Mouse (Mus musculus) heart, embryonic 16.5 days (tissue): ENCODE data around the gene Gm49391. TPM values are rescaled to one million over a fixed set of nuclear protein-coding genes. Genes with fewer than 3 reads are reported as not detected.
A peak's percentile ranks its signal among the peaks of the same experiment; 100 is the strongest.
"Not testable (repeated sequence)": the region's sequence is repeated elsewhere in the genome, so short reads cannot be mapped to it uniquely, and the experiment has no call there.

Experiments used
- ATAC-seq: fragments of 200-750 bp; cut with Nextera tagmentation; replicated peaks from 2 replicates; pipeline ENCODE4 v1.8.0; 2017; ENCODE audit warnings: moderate number of reproducible peaks; ENCODE audit not compliant: insufficient read depth, low FRiP score; ENCODE audit errors: extremely low read depth
- H3K27ac ChIP-seq: fragments of 300-500 bp; sonication (generic); 2 replicates; pipeline ENCODE4 v1.5.1; 2014; ENCODE audit warnings: mild to moderate bottlenecking, low read length, control low read depth, moderate library complexity
- H3K27me3 ChIP-seq: fragments of 300-500 bp; sonication (generic); 2 replicates; pipeline ENCODE4 v1.6.1; 2014; ENCODE audit warnings: low read length, mixed read lengths; ENCODE audit not compliant: control insufficient read depth, insufficient read depth
- H3K36me3 ChIP-seq: fragments of 300-500 bp; sonication (generic); 2 replicates; pipeline ENCODE4 v1.6.1; 2014; ENCODE audit not compliant: control insufficient read depth, insufficient read depth
- H3K4me1 ChIP-seq: fragments of 300-500 bp; sonication (generic); 2 replicates; pipeline ENCODE4 v1.6.1; 2014; ENCODE audit warnings: low read length, mixed read lengths; ENCODE audit not compliant: control insufficient read depth, insufficient read depth
- H3K4me2 ChIP-seq: fragments of 300-500 bp; sonication (generic); 2 replicates; pipeline ENCODE4 v1.6.1; 2014; ENCODE audit warnings: low read depth, mild to moderate bottlenecking, control low read depth, low read length
- H3K4me3 ChIP-seq: fragments of 300-500 bp; sonication (generic); 2 replicates; pipeline ENCODE4 v1.5.1; 2014; ENCODE audit warnings: mild to moderate bottlenecking, control low read depth, low read length
- H3K9ac ChIP-seq: fragments of 300-500 bp; sonication (generic); 2 replicates; pipeline ENCODE4 v1.6.1; 2014; ENCODE audit warnings: low read length, control low read depth
- H3K9me3 ChIP-seq: fragments of 300-500 bp; sonication (generic); replicated peaks from 2 replicates; pipeline ENCODE4 v1.6.1; 2016; ENCODE audit warnings: low read length; ENCODE audit not compliant: control insufficient read depth
- WGBS: fragments of 180-500 bp; shearing (Covaris S2); extraction: QIAGEN DNeasy Blood & Tissue Kit; methylation state at CpG from one replicate; pipeline ENCODE4 v1.1.7; 2014; 5-methylcytosine and 5-hydroxymethylcytosine counted together
- polyA plus RNA-seq: library from polyadenylated mRNA; unstranded; fragments of >200 nt; fragmentation: Nextera tagmentation; extraction: Ambion mirVana; gene quantifications from 2 replicates; pipeline ENCODE4 v1.2.1, GENCODE M21; 2015

Gene Gm49391
- polyA plus RNA-seq, result 2.7 and 3.3 TPM in 2 replicates

DNA sequence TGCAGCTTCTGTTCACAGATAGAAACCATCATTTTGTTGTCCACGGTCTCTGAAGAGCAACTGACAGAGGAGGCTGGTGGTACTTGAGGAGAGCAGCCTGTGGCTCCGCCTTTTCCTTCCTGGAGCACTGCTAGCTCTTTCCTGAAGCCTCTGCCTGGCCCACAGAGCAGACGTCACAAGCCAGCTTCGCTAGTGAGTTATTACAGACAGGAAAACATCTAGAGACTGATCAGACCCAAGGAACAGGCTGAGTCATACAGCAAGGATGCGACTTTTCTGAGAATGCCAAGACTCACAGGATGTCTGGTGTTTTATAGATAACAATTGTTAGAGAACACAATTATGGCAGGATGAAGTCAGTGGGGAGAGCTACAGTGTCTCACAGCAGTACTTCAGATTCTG, at the start of gene Gm49391, which contains the start of gene Ctla2a:
Gene Gm49391 (minus strand): TSS at position 72 of the 402 bp plus-strand sequence.
Gene Ctla2a (minus strand): TSS at position 126 of the 402 bp plus-strand sequence.
- Histone ChIP-seq H3K4me1 (no peaks in the 10 kb centered on the region), H3K36me3 (no peaks in the 10 kb centered on the region), H3K4me2 (no peak within 1 kb of the TSS), H3K9ac (no peak within 1 kb of the TSS), H3K27ac (peak within 1 kb of the TSS; percentile 69), H3K27me3 (no peaks in the 10 kb centered on the region), H3K9me3 (no peaks in the 10 kb centered on the region), H3K4me3 (no peak within 1 kb of the TSS)
- peak; percentile 96 for ATAC-seq
- WGBS, result 31% methylated on average over 5 of the region's 5 CpGs

DNA sequence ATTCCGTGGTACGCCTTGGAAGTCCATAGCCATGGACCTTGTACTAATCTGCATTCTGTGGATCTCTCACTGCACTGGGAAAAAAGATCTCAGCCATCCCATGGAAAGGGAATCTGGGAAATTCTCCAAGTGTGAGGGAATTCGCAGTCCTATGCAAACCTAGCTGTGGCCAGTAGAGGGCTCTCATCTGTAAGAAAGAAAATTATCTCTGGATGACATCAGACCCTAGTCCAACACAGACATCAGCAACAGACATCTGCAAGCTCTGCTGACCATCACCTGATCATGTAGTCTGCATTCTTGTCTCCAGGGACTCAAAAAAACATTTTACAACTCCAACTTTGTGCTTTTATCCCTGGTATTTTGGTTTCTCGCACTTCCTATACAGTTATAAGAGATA, 35.9 kb upstream of the Gm49391 start:
- WGBS, result 74% methylated on average over 4 of the region's 4 CpGs
- H3K36me3 ChIP-seq, H3K9ac ChIP-seq, H3K27me3 ChIP-seq, H3K4me3 ChIP-seq, ATAC-seq, H3K27ac ChIP-seq, H3K4me2 ChIP-seq, H3K9me3 ChIP-seq, H3K4me1 ChIP-seq: not testable (repeated sequence)

DNA sequence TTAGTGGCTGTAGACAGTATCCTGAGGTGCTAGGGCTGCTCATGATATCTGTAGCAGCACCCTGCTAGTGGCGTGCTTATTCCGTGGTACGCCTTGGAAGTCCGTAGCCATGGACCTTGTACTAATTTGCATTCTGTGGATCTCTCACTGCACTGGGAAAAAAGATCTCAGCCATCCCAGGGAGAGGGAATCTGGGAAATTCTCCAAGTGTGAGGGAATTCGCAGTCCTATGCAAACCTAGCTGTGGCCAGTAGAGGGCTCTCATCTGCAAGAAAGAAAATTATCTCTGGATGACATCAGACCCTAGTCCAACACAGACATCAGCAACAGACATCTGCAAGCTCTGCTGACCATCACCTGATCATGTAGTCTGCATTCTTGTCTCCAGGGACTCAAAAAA, 27.6 kb upstream of the Gm49391 start:
- not testable (repeated sequence) for ATAC-seq
- WGBS, result 39% methylated on average over 5 of the region's 5 CpGs

DNA sequence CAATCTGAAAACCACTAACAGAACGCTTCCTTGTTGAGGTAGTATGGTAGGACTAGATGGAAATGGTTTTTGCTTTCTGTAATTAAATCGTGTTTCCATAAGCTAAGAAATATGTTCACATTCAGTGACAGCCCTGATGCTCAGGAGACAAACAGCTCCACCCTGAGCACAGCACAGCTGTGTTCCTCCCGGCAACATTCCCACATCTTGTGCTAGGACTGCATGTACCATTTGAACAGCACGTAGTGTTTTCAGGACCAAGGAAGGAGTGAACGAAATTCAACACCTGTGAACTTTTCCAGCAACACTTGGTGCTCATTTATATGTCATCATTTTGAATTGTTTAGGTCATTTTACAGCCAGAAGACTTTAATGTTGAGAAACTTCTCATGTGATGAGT, 25.3 kb upstream of the Gm49391 start:
- no peaks in the 10 kb centered on the region for H3K27me3 ChIP-seq
- 54% methylated on average over 5 of the region's 5 CpGs for WGBS
- no peak overlapping the region for H3K27ac ChIP-seq
- H3K4me3 ChIP-seq, result no peak overlapping the region
- H3K4me1 ChIP-seq, result no peaks in the 10 kb centered on the region
- no peaks in the 10 kb centered on the region for H3K36me3 ChIP-seq
- no peak overlapping the region for H3K9ac ChIP-seq
- no peak overlapping the region for H3K4me2 ChIP-seq
- no peaks in the 10 kb centered on the region for H3K9me3 ChIP-seq
- ATAC-seq, result no peak

More for the DNA sequence above, 27.6 kb upstream of the Gm49391 start:
- H3K4me2 ChIP-seq, H3K36me3 ChIP-seq, H3K4me3 ChIP-seq, H3K27me3 ChIP-seq, H3K9me3 ChIP-seq, H3K9ac ChIP-seq, H3K27ac ChIP-seq, H3K4me1 ChIP-seq: not testable (repeated sequence)

DNA sequence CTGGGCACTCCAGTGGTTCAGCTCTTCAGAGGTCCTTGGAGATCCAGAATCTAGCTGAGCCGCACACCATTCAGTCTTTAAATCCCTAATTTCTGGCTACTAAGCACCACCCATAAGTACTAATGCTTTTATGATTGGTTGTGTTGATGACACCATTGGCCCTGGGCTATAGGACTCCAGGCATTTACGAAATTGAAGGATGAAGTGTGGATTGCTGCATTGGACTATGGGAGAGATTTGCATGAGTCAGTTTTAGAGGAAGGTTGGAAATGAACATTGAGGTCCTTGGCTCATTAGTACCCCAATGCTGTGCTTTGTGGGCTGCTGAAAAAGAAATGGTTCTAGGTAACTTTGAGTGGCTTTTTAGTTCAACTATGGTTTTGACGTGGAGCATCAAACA, 5.5 kb upstream of the Gm49391 start, which contains the start of gene Tpbpa:
Gene Tpbpa (minus strand): TSS at position 101 of the 400 bp plus-strand sequence.
- H3K4me3 ChIP-seq, H3K9ac ChIP-seq, ATAC-seq, H3K4me1 ChIP-seq, H3K27me3 ChIP-seq, H3K9me3 ChIP-seq, H3K4me2 ChIP-seq, H3K36me3 ChIP-seq, H3K27ac ChIP-seq: not testable (repeated sequence)
- 71% methylated on average over 3 of the region's 3 CpGs for WGBS

DNA sequence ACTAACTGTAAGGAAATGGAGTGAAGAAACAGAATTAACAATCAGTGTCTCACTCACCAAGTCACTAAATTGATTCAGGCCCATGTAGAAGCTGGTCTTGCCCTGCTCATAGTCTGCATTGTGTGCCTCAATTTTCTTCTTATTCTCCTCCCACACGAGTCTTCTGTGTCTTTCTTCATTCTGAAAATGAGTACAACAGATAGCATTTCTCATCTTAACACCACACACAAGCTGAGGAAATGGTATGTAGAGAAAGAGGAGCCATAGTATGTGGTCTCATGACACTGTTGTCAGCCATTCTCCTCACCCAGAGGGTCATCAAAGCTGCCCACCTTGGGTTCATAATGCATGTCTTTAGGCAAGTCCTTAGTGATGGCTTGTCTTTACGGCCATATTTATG, 881 bp downstream of the Gm49391 start, which contains the start of gene Gm49393:
Gene Gm49393 (minus strand): TSS at position 101 of the 400 bp plus-strand sequence.
- not testable (repeated sequence) for H3K27ac ChIP-seq, H3K36me3 ChIP-seq, H3K4me3 ChIP-seq, H3K27me3 ChIP-seq, ATAC-seq, H3K4me1 ChIP-seq, H3K9me3 ChIP-seq, H3K4me2 ChIP-seq, H3K9ac ChIP-seq
- 58% methylated on average over 2 of the region's 2 CpGs for WGBS

DNA sequence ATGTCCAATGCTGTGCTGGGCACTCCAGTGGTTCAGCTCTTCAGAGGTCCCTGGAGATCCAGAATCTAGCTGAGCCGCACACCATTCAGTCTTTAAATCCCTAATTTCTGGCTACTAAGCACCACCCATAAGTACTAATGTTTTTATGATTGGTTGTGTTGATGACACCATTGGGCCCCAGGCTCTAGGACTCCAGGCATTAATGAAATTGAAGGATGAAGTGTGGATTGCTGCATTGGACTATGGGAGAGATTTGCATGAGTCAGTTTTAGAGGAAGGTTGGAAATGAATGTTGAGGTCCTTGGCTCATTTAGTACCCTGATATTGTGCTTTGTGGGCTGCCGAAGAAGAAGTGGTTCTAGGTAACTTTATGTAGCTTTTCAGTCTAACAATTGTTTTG, 31.6 kb downstream of the Gm49391 start, which contains the start of gene Tpbpb:
Gene Tpbpb (minus strand): TSS at position 101 of the 400 bp plus-strand sequence.
- not testable (repeated sequence) for H3K27ac ChIP-seq, H3K4me1 ChIP-seq, H3K27me3 ChIP-seq, H3K9ac ChIP-seq, H3K4me2 ChIP-seq, H3K36me3 ChIP-seq, H3K9me3 ChIP-seq, ATAC-seq, H3K4me3 ChIP-seq
- WGBS, result 72% methylated on average over 2 of the region's 2 CpGs

DNA sequence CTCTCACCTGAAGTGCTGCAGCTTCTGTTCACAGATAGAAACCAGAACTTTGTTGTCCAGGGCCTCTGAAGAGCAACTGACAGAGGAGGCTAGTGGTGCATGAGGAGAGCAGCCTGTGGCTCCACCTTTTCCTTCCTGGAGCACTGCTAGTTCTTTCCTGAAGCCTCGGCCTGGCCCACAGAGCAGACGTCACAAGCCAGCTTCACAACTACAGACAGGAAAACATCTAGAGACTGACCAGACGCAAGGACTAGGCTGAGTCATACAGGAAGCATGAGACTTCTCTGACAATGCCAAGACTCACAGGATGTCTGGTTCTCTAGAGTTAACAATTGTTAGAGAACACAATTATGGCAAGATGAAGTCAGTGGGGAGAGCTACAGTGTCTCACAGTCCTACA, 39.0 kb downstream of the Gm49391 start, which contains the start of gene Ctla2b:
Gene Ctla2b (minus strand): TSS at position 120 of the 400 bp plus-strand sequence.
- H3K9me3 ChIP-seq, result no peaks in the 10 kb centered on the region
- no peak within 1 kb of the TSS for H3K4me2 ChIP-seq
- 44% methylated on average over 3 of the region's 3 CpGs for WGBS
- H3K4me3 ChIP-seq, result no peak within 1 kb of the TSS
- H3K9ac ChIP-seq, result no peak within 1 kb of the TSS
- H3K4me1 ChIP-seq, result no peaks in the 10 kb centered on the region
- ATAC-seq, result peak; percentile 95
- no peaks in the 10 kb centered on the region for H3K36me3 ChIP-seq
- no peaks in the 10 kb centered on the region for H3K27me3 ChIP-seq
- H3K27ac ChIP-seq, result peak within 1 kb of the TSS; percentile 68

DNA sequence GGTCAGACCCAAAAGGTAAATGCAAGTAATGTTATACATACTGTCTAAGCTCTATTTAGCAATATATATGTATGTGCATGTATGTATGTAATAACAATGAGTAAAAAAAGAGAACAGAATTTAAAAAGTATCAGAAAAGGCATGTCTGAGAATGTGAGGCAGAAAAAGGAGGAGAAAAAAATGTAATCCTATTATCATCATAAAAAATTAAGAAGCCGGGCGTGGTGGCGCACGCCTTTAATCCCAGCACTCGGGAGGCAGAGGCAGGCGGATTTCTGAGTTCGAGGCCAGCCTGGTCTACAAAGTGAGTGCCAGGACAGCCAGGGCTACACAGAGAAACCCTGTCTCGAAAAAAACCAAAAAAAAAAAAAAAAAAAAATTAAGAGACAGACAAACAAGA, 39.6 kb downstream of the Gm49391 start, which contains the start of gene Gm49392:
Gene Gm49392 (minus strand): TSS at position 101 of the 400 bp plus-strand sequence.
- H3K27me3 ChIP-seq, H3K4me2 ChIP-seq, ATAC-seq, H3K4me3 ChIP-seq, H3K9ac ChIP-seq, H3K36me3 ChIP-seq, H3K4me1 ChIP-seq, H3K9me3 ChIP-seq: not testable (repeated sequence)
- H3K27ac ChIP-seq, result peak within 1 kb of the TSS; percentile 68
- WGBS, result 90% methylated on average over 7 of the region's 8 CpGs
